Mouse (Mus musculus) erythroblast, embryonic 14.5 days (primary cell): ENCODE data around the gene Zic1.

Source experiments
- GATA1 ChIP-seq: IDR thresholded peaks from 2 replicates; pipeline ENCODE4 v1.6.1; 2012; ENCODE audit warnings: low read length, inconsistent platforms, mixed read lengths
- TAL1 ChIP-seq: IDR thresholded peaks from 3 replicates; pipeline ENCODE4 v1.6.1; 2012; ENCODE audit warnings: low read length, inconsistent platforms, mixed read lengths

GRCm38 (mm10) chr9:91368946-91369292 is 3.3 kb upstream of the Zic1 start:
- no peak for TF ChIP-seq GATA1
- no peak for TF ChIP-seq TAL1
